Mouse (Mus musculus) MEL (cell line): Measurements from ENCODE around the gene Barx2. TPM values are rescaled to one million over a fixed set of nuclear protein-coding genes. Genes with fewer than 3 reads are reported as not detected.

ENCODE experiments used
- DNase-seq: peaks from one replicate; pipeline ENCODE4 v3.0.0; 2011; ENCODE audit warnings: low read depth, low spot score
- H3K27ac ChIP-seq: 2 replicates; pipeline ENCODE4 v1.5.1; 2012; ENCODE audit warnings: low read depth, mild to moderate bottlenecking, control low read depth, low read length, moderate library complexity; ENCODE audit not compliant: control insufficient read depth
- H3K27me3 ChIP-seq, 2 experiments: fragments of 150-350 bp in 1 of 2; sonication (generic) in 1 of 2; 2 replicates each; pipeline ENCODE4 v1.6.1; 2012; ENCODE audit warnings: low read length in 2 of 2, mild to moderate bottlenecking in 2 of 2, improper control_type of control experiment in 1 of 2, moderate library complexity in 1 of 2; ENCODE audit not compliant: insufficient read depth in 2 of 2, control insufficient read depth in 1 of 2
- H3K36me3 ChIP-seq, 2 experiments: 2 replicates each; pipeline ENCODE4 v1.6.1; 2012 to 2014; ENCODE audit warnings: low read length in 2 of 2, improper control_type of control experiment in 1 of 2, inconsistent platforms in 1 of 2, mild to moderate bottlenecking in 1 of 2; ENCODE audit not compliant: insufficient read depth in 2 of 2, control insufficient read depth in 1 of 2
- H3K4me1 ChIP-seq, 2 experiments: fragments of 150-350 bp in 1 of 2; sonication (generic) in 1 of 2; 2 replicates each; pipeline ENCODE4 v1.6.1; 2012; ENCODE audit warnings: low read length in 2 of 2, improper control_type of control experiment in 1 of 2, mild to moderate bottlenecking in 1 of 2; ENCODE audit not compliant: insufficient read depth in 2 of 2, control insufficient read depth in 1 of 2
- H3K4me3 ChIP-seq, 2 experiments: fragments of 150-350 bp in 1 of 2; sonication (generic) in 1 of 2; 2 replicates each; pipeline ENCODE4 v1.5.1; 2012; ENCODE audit warnings: low read depth in 2 of 2, low read length in 2 of 2, mild to moderate bottlenecking in 2 of 2, moderate library complexity in 2 of 2, control low read depth in 1 of 2, improper control_type of control experiment in 1 of 2; ENCODE audit not compliant: control insufficient read depth in 1 of 2, insufficient read depth in 1 of 2
- H3K79me2 ChIP-seq: 2 replicates; pipeline ENCODE4 v1.6.1; 2012; ENCODE audit warnings: mild to moderate bottlenecking, low read length, moderate library complexity; ENCODE audit not compliant: control insufficient read depth, poor library complexity, insufficient read depth
- H3K9ac ChIP-seq: 2 replicates; pipeline ENCODE4 v1.6.1; 2012; ENCODE audit warnings: low read depth, mild to moderate bottlenecking, control low read depth, low read length, moderate library complexity; ENCODE audit not compliant: control insufficient read depth, poor library complexity, severe bottlenecking
- H3K9me3 ChIP-seq: fragments of 150-350 bp; sonication (generic); replicated peaks from 2 replicates; pipeline ENCODE4 v1.6.1; 2012; ENCODE audit warnings: mild to moderate bottlenecking, low read length, improper control_type of control experiment, moderate library complexity; ENCODE audit not compliant: insufficient read depth
- CHD2 ChIP-seq: IDR thresholded peaks from 2 replicates; pipeline ENCODE4 v1.6.1; 2011; ENCODE audit warnings: low read length, improper control_type of control experiment
- CTCF ChIP-seq, 3 experiments: IDR thresholded peaks in 2 of 3; conservative IDR thresholded peaks in 1 of 3; 2 replicates each; pipeline ENCODE4 v1.5.1; 2011 to 2012; ENCODE audit warnings: low read length in 3 of 3, low read depth in 2 of 3, mild to moderate bottlenecking in 2 of 3, improper control_type of control experiment in 1 of 3, inconsistent platforms in 1 of 3, mixed read lengths in 1 of 3, moderate library complexity in 1 of 3; ENCODE audit not compliant: control insufficient read depth in 1 of 3, insufficient read depth in 1 of 3, poor library complexity in 1 of 3, severe bottlenecking in 1 of 3
- EP300 ChIP-seq, 2 experiments: IDR thresholded peaks; 2 replicates each; pipeline ENCODE4 v1.6.1; 2011; ENCODE audit warnings: improper control_type of control experiment in 2 of 2, low read length in 2 of 2, low read depth in 1 of 2, mild to moderate bottlenecking in 1 of 2
- ETS1 ChIP-seq: IDR thresholded peaks from 2 replicates; pipeline ENCODE4 v1.6.1; 2012; ENCODE audit warnings: low read depth, mild to moderate bottlenecking, inconsistent platforms, low read length, improper control_type of control experiment, moderate library complexity
- GATA1 ChIP-seq: IDR thresholded peaks from 2 replicates; pipeline ENCODE4 v1.6.1; 2011; ENCODE audit warnings: low read depth, low read length, improper control_type of control experiment
- MAFK ChIP-seq: IDR thresholded peaks from 2 replicates; pipeline ENCODE4 v1.6.1; 2011; ENCODE audit warnings: low read depth, mild to moderate bottlenecking, low read length, improper control_type of control experiment, borderline replicate concordance
- MAX ChIP-seq: IDR thresholded peaks from 2 replicates; pipeline ENCODE4 v1.6.1; 2011; ENCODE audit warnings: low read length, improper control_type of control experiment
- MAZ ChIP-seq: IDR thresholded peaks from 2 replicates; pipeline ENCODE4 v1.6.1; 2012; ENCODE audit warnings: low read depth, mild to moderate bottlenecking, inconsistent platforms, low read length, improper control_type of control experiment
- MEF2A ChIP-seq: IDR thresholded peaks from 2 replicates; pipeline ENCODE4 v1.6.1; 2014; ENCODE audit warnings: low read depth, mild to moderate bottlenecking, inconsistent platforms, low read length, improper control_type of control experiment; ENCODE audit not compliant: poor library complexity, insufficient replicate concordance, severe bottlenecking; ENCODE audit errors: extremely low read depth
- MXI1 ChIP-seq: IDR thresholded peaks from 2 replicates; pipeline ENCODE4 v1.6.1; 2011; ENCODE audit warnings: mild to moderate bottlenecking, low read depth, low read length, improper control_type of control experiment
- POLR2AphosphoS5 ChIP-seq: IDR thresholded peaks from 2 replicates; pipeline ENCODE4 v1.6.1; 2012; ENCODE audit warnings: low read depth, borderline replicate concordance, mild to moderate bottlenecking, inconsistent platforms, low read length, moderate library complexity, mixed read lengths
- RAD21 ChIP-seq: IDR thresholded peaks from 2 replicates; pipeline ENCODE4 v1.6.1; 2011; ENCODE audit warnings: mild to moderate bottlenecking, low read depth, low read length, improper control_type of control experiment
- SIN3A ChIP-seq: IDR thresholded peaks from 2 replicates; pipeline ENCODE4 v1.6.1; 2012; ENCODE audit warnings: low read length, improper control_type of control experiment, inconsistent platforms
- ZKSCAN1 ChIP-seq: IDR thresholded peaks from 2 replicates; pipeline ENCODE4 v1.6.1; 2012; ENCODE audit warnings: low read depth, mild to moderate bottlenecking, inconsistent platforms, low read length, improper control_type of control experiment, moderate library complexity
- ZNF384 ChIP-seq: IDR thresholded peaks from 2 replicates; pipeline ENCODE4 v1.6.1; 2012; ENCODE audit warnings: low read depth, mild to moderate bottlenecking, inconsistent platforms, low read length, improper control_type of control experiment
- polyA plus RNA-seq, 2 experiments: library from polyadenylated mRNA; stranded (reverse) in 1 of 2; unstranded in 1 of 2; fragments of >175 nt in 1 of 2; fragments of >200 nt in 1 of 2; gene quantifications; 2 replicates each; pipeline versions ENCODE4 v1.2.1 to v1.2.4; 2012; ENCODE audit warnings: low replicate concordance in 2 of 2, low read depth in 1 of 2; ENCODE audit not compliant: insufficient read length in 2 of 2, insufficient read depth in 1 of 2, missing spikeins in 1 of 2
- total RNA-seq: library from RNA; depleted of rRNA; stranded (reverse); fragments of 300-350 nt; gene quantifications from 2 replicates; pipeline ENCODE4 v1.2.3, GENCODE M21; 2012

Barx2 gene
- total and polyA plus RNA-seq, 3 experiments: not detected

- Histone ChIP-seq H3K27ac (no peak overlapping the region), H3K79me2 (no peaks in the 10 kb centered on the region), H3K4me3 (no peak overlapping the region), H3K9me3 (no peaks in the 10 kb centered on the region), H3K27me3 (no peaks in the 10 kb centered on the region), H3K9ac (no peak overlapping the region), H3K4me1 (no peaks in the 10 kb centered on the region), H3K36me3 (no peaks in the 10 kb centered on the region)
- TF ChIP-seq RAD21: no peak
- no peak for TF ChIP-seq MAZ
- TF ChIP-seq MAX: no peak
- TF ChIP-seq MXI1: no peak
- TF ChIP-seq CTCF (IDR thresholded peaks at IDR 0.05 in 2 of 3, conservative IDR thresholded peaks at IDR 0.05 in 1 of 3; ENCODE audit: control insufficient read depth in 1 of 3, insufficient read depth in 1 of 3, low read depth in 2 of 3, low read length in 3 of 3, poor library complexity in 1 of 3, severe bottlenecking in 1 of 3): no peak
- TF ChIP-seq ZKSCAN1: no peak
- TF ChIP-seq ETS1: no peak
- no peak for TF ChIP-seq MAFK
- no peak for TF ChIP-seq EP300 (IDR thresholded peaks at IDR 0.05; ENCODE audit: low read depth in 1 of 2, low read length in 2 of 2)
- TF ChIP-seq CHD2: no peak
- no peak for TF ChIP-seq MEF2A
- DNase-seq: no peak
Measured at GRCm38 (mm10) chr9:31851710-31852109, 61.6 kb downstream of the Barx2 start.

- DNase-seq: no peak
- Histone ChIP-seq H3K27ac (no peak overlapping the region), H3K79me2 (no peaks in the 10 kb centered on the region), H3K4me3 (no peak overlapping the region), H3K4me1 (no peaks in the 10 kb centered on the region), H3K9me3 (no peaks in the 10 kb centered on the region), H3K9ac (no peak overlapping the region), H3K36me3 (no peaks in the 10 kb centered on the region), H3K27me3 (no peaks in the 10 kb centered on the region)
- no peak for TF ChIP-seq SIN3A
- TF ChIP-seq POLR2AphosphoS5: no peak
- no peak for TF ChIP-seq GATA1
- TF ChIP-seq MAFK: no peak
Measured at GRCm38 (mm10) chr9:31850706-31851105, 62.6 kb downstream of the Barx2 start.

- Histone ChIP-seq H3K79me2 (no peaks in the 10 kb centered on the region), H3K36me3 (no peaks in the 10 kb centered on the region), H3K27me3 (no peaks in the 10 kb centered on the region), H3K9me3 (no peaks in the 10 kb centered on the region), H3K4me1 (no peaks in the 10 kb centered on the region), H3K9ac (no peak overlapping the region), H3K27ac (no peak overlapping the region), H3K4me3 (no peak overlapping the region)
- TF ChIP-seq ZNF384: no peak
- no peak for DNase-seq
Measured at GRCm38 (mm10) chr9:31849387-31849786, 63.9 kb downstream of the Barx2 start.
